Mouse (Mus musculus): ENCODE data around the gene Pdha1. TPM values are rescaled to one million over a fixed set of nuclear protein-coding genes. Genes with fewer than 3 reads are reported as not detected.
A peak's percentile ranks its signal among the peaks of the same experiment; 100 is the strongest.

The Pdha1 gene
- polyA plus RNA-seq (2015; fragmentation: Nextera tagmentation; extraction: Ambion mirVana): 124 and 126 TPM in 2 replicates

GRCm38 (mm10) chrX:160137861-160138717 is at the start of gene Pdha1:
Gene Pdha1 (minus strand): TSS chrX:160138413.
- no peaks in the 10 kb centered on the region for H3K36me3 ChIP-seq (ENCODE audit: control insufficient read depth, insufficient read depth)
- H3K4me1 ChIP-seq (replicated peaks; ENCODE audit: control insufficient read depth, insufficient read depth, low read length): peaks cover 10% of the 10 kb centered on the region; the same call in 1 of the 2 replicates
- peak within 1 kb of the TSS; percentile 71 for H3K9ac ChIP-seq (replicated peaks; ENCODE audit: low read depth, low read length)
- peak within 1 kb of the TSS; percentile 70 for H3K4me2 ChIP-seq (ENCODE audit: low read length)
- peak within 1 kb of the TSS; percentile 83 for H3K27ac ChIP-seq (ENCODE audit: low read length)
- peak; percentile 99 for ATAC-seq
- no peaks in the 10 kb centered on the region for H3K27me3 ChIP-seq (replicated peaks; ENCODE audit: control insufficient read depth, insufficient read depth, low read length)
- WGBS: 15% methylated on average over 53 of the region's 67 CpGs
- peak within 1 kb of the TSS; percentile 68 for H3K4me3 ChIP-seq (replicated peaks; ENCODE audit: low read length)
- no peaks in the 10 kb centered on the region for H3K9me3 ChIP-seq (ENCODE audit: control insufficient read depth, low read length)

- Histone ChIP-seq H3K27ac (ENCODE audit: low read length) (no peak overlapping the region), H3K4me3 (replicated peaks; ENCODE audit: low read length) (no peak overlapping the region), H3K27me3 (replicated peaks; ENCODE audit: control insufficient read depth, insufficient read depth, low read length) (no peaks in the 10 kb centered on the region), H3K9ac (replicated peaks; ENCODE audit: low read depth, low read length) (no peak overlapping the region), H3K9me3 (ENCODE audit: control insufficient read depth, low read length) (no peaks in the 10 kb centered on the region), H3K36me3 (ENCODE audit: control insufficient read depth, insufficient read depth) (no peaks in the 10 kb centered on the region), H3K4me1 (replicated peaks; ENCODE audit: control insufficient read depth, insufficient read depth, low read length) (no peaks in the 10 kb centered on the region), H3K4me2 (ENCODE audit: low read length) (no peak overlapping the region)
- WGBS: 65% methylated on average over 3 of the region's 3 CpGs
- ATAC-seq: no peak
These were observed 40.8 kb upstream of the Pdha1 start for GRCm38 (mm10) chrX:160179032-160179431.

- H3K4me2 ChIP-seq (ENCODE audit: low read length): no peak overlapping the region
- no peaks in the 10 kb centered on the region for H3K4me1 ChIP-seq (replicated peaks; ENCODE audit: control insufficient read depth, insufficient read depth, low read length)
- no peak overlapping the region for H3K9ac ChIP-seq (replicated peaks; ENCODE audit: low read depth, low read length)
- no peaks in the 10 kb centered on the region for H3K27me3 ChIP-seq (replicated peaks; ENCODE audit: control insufficient read depth, insufficient read depth, low read length)
- H3K4me3 ChIP-seq (replicated peaks; ENCODE audit: low read length): no peak overlapping the region
- H3K36me3 ChIP-seq (ENCODE audit: control insufficient read depth, insufficient read depth): no peaks in the 10 kb centered on the region
- 9% methylated on average over 2 of the region's 3 CpGs for WGBS
- 0 out of 2 replicates have a peak, but pooled peaks have one; percentile 20 for ATAC-seq
- H3K9me3 ChIP-seq (ENCODE audit: control insufficient read depth, low read length): no peaks in the 10 kb centered on the region
- H3K27ac ChIP-seq (ENCODE audit: low read length): no peak overlapping the region
These were observed 31.9 kb upstream of the Pdha1 start for GRCm38 (mm10) chrX:160170150-160170549.

GRCm38 (mm10) chrX:160166246-160166985 is 28.2 kb upstream of the Pdha1 start:
- no peak overlapping the region for H3K4me2 ChIP-seq (ENCODE audit: low read length)
- no peak overlapping the region for H3K9ac ChIP-seq (replicated peaks; ENCODE audit: low read depth, low read length)
- WGBS: 17% methylated on average over 6 of the region's 6 CpGs
- no peak overlapping the region for H3K27ac ChIP-seq (ENCODE audit: low read length)
- no peaks in the 10 kb centered on the region for H3K4me1 ChIP-seq (replicated peaks; ENCODE audit: control insufficient read depth, insufficient read depth, low read length)
- ATAC-seq: no peak
- no peaks in the 10 kb centered on the region for H3K36me3 ChIP-seq (ENCODE audit: control insufficient read depth, insufficient read depth)
- no peaks in the 10 kb centered on the region for H3K27me3 ChIP-seq (replicated peaks; ENCODE audit: control insufficient read depth, insufficient read depth, low read length)
- H3K9me3 ChIP-seq (ENCODE audit: control insufficient read depth, low read length): no peaks in the 10 kb centered on the region
- no peak overlapping the region for H3K4me3 ChIP-seq (replicated peaks; ENCODE audit: low read length)

DNA sequence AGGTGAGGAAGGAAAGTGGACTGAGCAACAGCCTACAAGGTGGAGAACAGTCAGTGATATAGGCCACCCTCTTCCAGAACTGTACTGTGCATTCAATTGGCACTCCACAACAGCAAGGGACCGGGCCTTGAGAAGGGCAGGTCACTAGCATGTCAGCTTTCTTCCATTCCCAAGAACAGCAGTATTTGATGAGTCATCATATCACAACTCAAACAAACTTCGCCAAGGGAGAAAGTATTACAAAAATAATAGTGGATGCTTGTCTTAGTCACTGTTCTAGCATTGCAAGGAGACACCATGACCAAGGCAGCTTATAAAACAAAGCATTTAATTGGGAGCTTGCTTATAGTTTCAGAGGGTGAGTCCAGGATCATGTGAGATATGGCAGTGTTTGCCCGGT is 26.0 kb upstream of the Pdha1 start:
- 98% methylated on average over 3 of the region's 3 CpGs for WGBS
- no peaks in the 10 kb centered on the region for H3K9me3 ChIP-seq (ENCODE audit: control insufficient read depth, low read length)
- no peak overlapping the region for H3K9ac ChIP-seq (replicated peaks; ENCODE audit: low read depth, low read length)
- no peaks in the 10 kb centered on the region for H3K27me3 ChIP-seq (replicated peaks; ENCODE audit: control insufficient read depth, insufficient read depth, low read length)
- H3K27ac ChIP-seq (ENCODE audit: low read length): no peak overlapping the region
- H3K4me2 ChIP-seq (ENCODE audit: low read length): no peak overlapping the region
- no peak overlapping the region for H3K4me3 ChIP-seq (replicated peaks; ENCODE audit: low read length)
- no peaks in the 10 kb centered on the region for H3K4me1 ChIP-seq (replicated peaks; ENCODE audit: control insufficient read depth, insufficient read depth, low read length)
- no peaks in the 10 kb centered on the region for H3K36me3 ChIP-seq (ENCODE audit: control insufficient read depth, insufficient read depth)
- no peak for ATAC-seq

DNA sequence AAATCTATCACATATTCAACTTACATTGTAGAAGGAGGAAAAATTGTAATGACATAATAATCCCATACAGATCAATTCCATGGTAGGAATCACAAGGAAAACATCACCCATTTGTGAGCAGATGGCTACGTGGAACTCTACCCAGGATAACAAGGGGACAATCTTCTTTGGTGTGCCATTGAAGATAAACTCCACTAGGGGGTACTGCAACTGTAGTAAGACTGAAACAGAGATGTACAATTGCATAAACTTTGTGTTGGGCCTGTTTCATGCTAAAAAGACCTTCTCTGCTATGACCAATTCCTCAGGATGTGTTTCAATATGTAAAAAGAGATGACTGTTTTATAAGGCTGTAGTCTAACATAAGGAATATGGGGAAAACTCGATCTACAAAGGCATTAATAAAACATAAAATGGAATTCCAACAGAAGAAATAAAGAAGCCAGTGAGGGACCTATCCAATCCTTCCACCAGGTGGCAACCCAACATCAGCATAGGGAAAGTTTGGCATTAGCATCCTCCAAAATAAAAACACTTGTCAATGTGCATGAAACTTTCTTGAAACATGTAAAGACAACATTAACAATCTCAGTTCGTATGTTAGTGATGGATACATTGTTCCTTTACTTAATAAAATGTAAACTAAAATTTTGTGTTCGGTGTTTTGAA is 15.1 kb upstream of the Pdha1 start:
- no peak overlapping the region for H3K27ac ChIP-seq (ENCODE audit: low read length)
- H3K9me3 ChIP-seq (ENCODE audit: control insufficient read depth, low read length): no peaks in the 10 kb centered on the region
- no peak overlapping the region for H3K4me2 ChIP-seq (ENCODE audit: low read length)
- no peaks in the 10 kb centered on the region for H3K36me3 ChIP-seq (ENCODE audit: control insufficient read depth, insufficient read depth)
- H3K9ac ChIP-seq (replicated peaks; ENCODE audit: low read depth, low read length): no peak overlapping the region
- no peak for ATAC-seq
- H3K4me1 ChIP-seq (replicated peaks; ENCODE audit: control insufficient read depth, insufficient read depth, low read length): no peaks in the 10 kb centered on the region
- no peak overlapping the region for H3K4me3 ChIP-seq (replicated peaks; ENCODE audit: low read length)
- no peaks in the 10 kb centered on the region for H3K27me3 ChIP-seq (replicated peaks; ENCODE audit: control insufficient read depth, insufficient read depth, low read length)
- WGBS: 55% methylated on average over 4 of the region's 4 CpGs

DNA sequence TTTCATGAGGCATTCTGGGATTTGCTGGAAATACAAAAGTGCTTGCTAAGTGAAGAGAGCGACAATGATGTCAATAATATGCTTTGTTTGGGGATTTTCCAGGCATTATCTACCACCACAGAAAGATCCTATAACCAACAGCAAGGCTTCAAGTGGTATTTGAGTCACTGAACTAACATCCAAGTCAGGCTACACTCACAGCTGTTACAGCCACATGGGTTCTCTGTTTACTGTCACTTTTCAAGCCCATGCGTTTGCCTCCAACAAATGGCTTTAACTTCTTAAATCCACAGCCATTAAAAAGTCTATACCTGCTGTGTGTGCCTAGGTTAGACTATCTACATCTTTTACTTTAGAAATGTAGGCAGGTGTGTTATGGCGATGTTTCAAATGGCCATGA is 10.6 kb upstream of the Pdha1 start:
- no peak overlapping the region for H3K9ac ChIP-seq (replicated peaks; ENCODE audit: low read depth, low read length)
- no peak overlapping the region for H3K4me2 ChIP-seq (ENCODE audit: low read length)
- H3K4me1 ChIP-seq (replicated peaks; ENCODE audit: control insufficient read depth, insufficient read depth, low read length): no peaks in the 10 kb centered on the region
- no peak overlapping the region for H3K27ac ChIP-seq (ENCODE audit: low read length)
- H3K36me3 ChIP-seq (ENCODE audit: control insufficient read depth, insufficient read depth): no peaks in the 10 kb centered on the region
- no peaks in the 10 kb centered on the region for H3K27me3 ChIP-seq (replicated peaks; ENCODE audit: control insufficient read depth, insufficient read depth, low read length)
- 82% methylated on average over 3 of the region's 3 CpGs for WGBS
- no peaks in the 10 kb centered on the region for H3K9me3 ChIP-seq (ENCODE audit: control insufficient read depth, low read length)
- H3K4me3 ChIP-seq (replicated peaks; ENCODE audit: low read length): no peak overlapping the region
- ATAC-seq: no peak

DNA sequence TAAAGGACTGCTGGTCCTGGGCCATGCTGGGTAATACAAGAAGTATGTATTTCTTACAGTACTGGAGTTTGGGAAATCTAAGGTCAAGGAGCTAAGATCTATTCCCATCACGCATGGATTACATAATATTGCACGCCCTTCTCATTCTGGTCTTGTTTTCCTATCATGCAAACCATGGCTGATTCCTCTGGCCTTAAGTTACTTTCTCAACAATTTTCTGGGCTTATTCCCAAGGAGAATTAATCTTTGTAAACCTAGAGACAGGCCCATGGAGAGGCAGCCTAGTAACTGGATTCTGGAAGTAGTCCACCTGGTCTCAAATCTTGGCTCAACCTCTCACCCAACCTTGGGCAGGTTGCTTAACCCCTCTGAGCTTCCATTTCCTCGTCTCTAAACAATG is 9.2 kb upstream of the Pdha1 start:
- H3K4me3 ChIP-seq (replicated peaks; ENCODE audit: low read length): no peak overlapping the region
- 89% methylated on average over 3 of the region's 3 CpGs for WGBS

GRCm38 (mm10) chrX:160146806-160147205 is 8.6 kb upstream of the Pdha1 start:
- Histone ChIP-seq H3K9me3 (ENCODE audit: control insufficient read depth, low read length) (no peaks in the 10 kb centered on the region), H3K9ac (replicated peaks; ENCODE audit: low read depth, low read length) (no peak overlapping the region), H3K4me1 (replicated peaks; ENCODE audit: control insufficient read depth, insufficient read depth, low read length) (no peaks in the 10 kb centered on the region), H3K4me3 (replicated peaks; ENCODE audit: low read length) (no peak overlapping the region), H3K4me2 (ENCODE audit: low read length) (no peak overlapping the region), H3K27ac (ENCODE audit: low read length) (no peak overlapping the region), H3K27me3 (replicated peaks; ENCODE audit: control insufficient read depth, insufficient read depth, low read length) (no peaks in the 10 kb centered on the region), H3K36me3 (ENCODE audit: control insufficient read depth, insufficient read depth) (no peaks in the 10 kb centered on the region)
- ATAC-seq: no peak
- WGBS: 84% methylated on average over 4 of the region's 4 CpGs

More for the DNA sequence above, 9.2 kb upstream of the Pdha1 start:
- no peak overlapping the region for H3K9ac ChIP-seq (replicated peaks; ENCODE audit: low read depth, low read length)
- no peak for ATAC-seq
- no peak overlapping the region for H3K4me2 ChIP-seq (ENCODE audit: low read length)
- H3K27ac ChIP-seq (ENCODE audit: low read length): no peak overlapping the region
- no peaks in the 10 kb centered on the region for H3K9me3 ChIP-seq (ENCODE audit: control insufficient read depth, low read length)
- no peaks in the 10 kb centered on the region for H3K36me3 ChIP-seq (ENCODE audit: control insufficient read depth, insufficient read depth)
- no peaks in the 10 kb centered on the region for H3K27me3 ChIP-seq (replicated peaks; ENCODE audit: control insufficient read depth, insufficient read depth, low read length)
- no peaks in the 10 kb centered on the region for H3K4me1 ChIP-seq (replicated peaks; ENCODE audit: control insufficient read depth, insufficient read depth, low read length)

All from forebrain, embryonic 16.5 days (tissue).